Mouse (Mus musculus) lung, embryonic 14.5 days (tissue): ENCODE measurements around the gene Gria2. TPM values are rescaled to one million over a fixed set of nuclear protein-coding genes. Genes with fewer than 3 reads are reported as not detected.

Experiments
- ATAC-seq: fragments of 200-750 bp; cut with Nextera tagmentation; 2 replicates; pipeline ENCODE4 v1.8.0; 2017; ENCODE audit warnings: mild to moderate bottlenecking, moderate TSS enrichment, moderate library complexity; ENCODE audit not compliant: insufficient read depth
- DNase-seq: peaks from one replicate; pipeline ENCODE4 v3.0.0-alpha.2; 2015
- H3K27ac ChIP-seq: fragments of 300-500 bp; sonication (generic); 2 replicates; pipeline ENCODE4 v1.5.1; 2014; ENCODE audit warnings: low read depth, mild to moderate bottlenecking, moderate library complexity
- H3K27me3 ChIP-seq: fragments of 300-500 bp; sonication (generic); 2 replicates; pipeline ENCODE4 v1.6.1; 2014; ENCODE audit warnings: low read length, control low read depth; ENCODE audit not compliant: insufficient read depth
- H3K36me3 ChIP-seq: fragments of 300-500 bp; sonication (generic); 2 replicates; pipeline ENCODE4 v1.6.1; 2014; ENCODE audit warnings: control low read depth; ENCODE audit not compliant: insufficient read depth
- H3K4me1 ChIP-seq: fragments of 300-500 bp; sonication (generic); 2 replicates; pipeline ENCODE4 v1.6.1; 2014; ENCODE audit warnings: antibody characterized with exemption, control low read depth; ENCODE audit not compliant: insufficient read depth
- H3K4me2 ChIP-seq: fragments of 300-500 bp; sonication (generic); 2 replicates; pipeline ENCODE4 v1.6.1; 2014; ENCODE audit warnings: mild to moderate bottlenecking
- H3K4me3 ChIP-seq: fragments of 300-500 bp; sonication (generic); 2 replicates; pipeline ENCODE4 v1.5.1; 2014; ENCODE audit warnings: low read depth, low read length
- H3K9ac ChIP-seq: fragments of 300-500 bp; sonication (generic); 2 replicates; pipeline ENCODE4 v1.6.1; 2014
- H3K9me3 ChIP-seq: fragments of 300-500 bp; sonication (generic); 2 replicates; pipeline ENCODE4 v1.6.1; 2016; ENCODE audit warnings: low read depth, low read length, control low read depth
- CTCF ChIP-seq: IDR thresholded peaks from 2 replicates; pipeline ENCODE4 v1.5.1; 2016; ENCODE audit warnings: antibody characterized with exemption, low read depth
- WGBS: fragments of 180-500 bp; shearing (Covaris S2); extraction: QIAGEN DNeasy Blood & Tissue Kit; methylation state at CpG from one replicate; pipeline ENCODE4 v1.1.7; 2014; 5-methylcytosine and 5-hydroxymethylcytosine counted together
- microRNA-seq: library from miRNA; unstranded; fragments of <30 nt; microRNA quantifications from one replicate; pipeline ENCODE4, GENCODE M21; 2016; ENCODE audit warnings: borderline number of aligned reads
- polyA plus RNA-seq: library from polyadenylated mRNA; unstranded; fragments of >200 nt; fragmentation: Nextera tagmentation; extraction: Ambion mirVana; gene quantifications from 2 replicates; pipeline ENCODE4 v1.2.1, GENCODE M21; 2014

The Gria2 gene
- polyA plus RNA-seq, 1 experiment from 2014 or later: 0.17 TPM

DNA sequence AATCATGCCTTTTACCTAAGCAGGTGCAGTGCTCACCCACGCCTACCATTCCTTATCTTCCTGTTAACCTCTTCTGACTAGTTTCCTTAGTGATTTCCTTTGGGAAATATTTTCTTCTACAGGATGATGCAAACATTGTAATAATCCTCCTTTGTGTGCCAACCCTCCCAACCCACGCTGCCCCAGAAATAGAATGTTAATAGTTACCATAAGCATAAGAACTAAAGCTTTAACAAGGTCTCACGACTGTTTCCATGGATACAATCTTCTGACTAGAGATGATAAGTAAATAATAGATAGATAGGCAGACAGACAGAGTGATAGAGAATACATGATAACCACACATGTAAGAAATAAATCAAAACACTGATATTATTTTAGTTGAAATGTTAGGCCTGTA lies 140.8 kb downstream of the Gria2 start:
- Histone ChIP-seq H3K9me3 (no peaks in the 10 kb centered on the region), H3K27me3 (no peaks in the 10 kb centered on the region), H3K36me3 (no peaks in the 10 kb centered on the region), H3K4me2 (no peak overlapping the region), H3K27ac (no peak overlapping the region), H3K9ac (no peak overlapping the region), H3K4me3 (no peak overlapping the region), H3K4me1 (no peaks in the 10 kb centered on the region)
- TF ChIP-seq CTCF: no peak
- no peak for DNase-seq
- 50% methylated on average over 3 of the region's 3 CpGs for WGBS
- no peak for ATAC-seq

DNA sequence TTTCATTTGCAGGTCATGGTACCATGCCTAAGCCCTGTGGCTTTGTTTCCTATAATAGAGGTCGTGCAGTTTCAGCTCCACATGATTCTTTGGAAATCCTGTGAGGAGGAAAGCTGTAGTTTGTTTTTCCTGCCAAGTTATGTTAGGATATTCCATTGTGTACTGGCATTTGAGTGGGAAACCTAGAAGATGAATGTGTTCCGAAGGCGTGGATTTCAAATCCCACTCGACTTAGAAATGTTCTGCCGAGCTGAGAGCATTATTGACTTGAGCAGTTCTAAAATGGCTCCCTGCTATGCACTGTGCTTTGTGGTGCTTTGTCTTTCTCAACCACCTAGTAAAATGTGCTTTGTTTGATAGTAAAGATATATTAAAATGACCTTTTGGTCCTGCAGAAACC lies 150.4 kb downstream of the Gria2 start:
- H3K9me3 ChIP-seq: no peaks in the 10 kb centered on the region
- H3K9ac ChIP-seq: no peak overlapping the region
- no peak overlapping the region for H3K4me3 ChIP-seq
- TF ChIP-seq CTCF: no peak
- H3K36me3 ChIP-seq: no peaks in the 10 kb centered on the region
- no peaks in the 10 kb centered on the region for H3K27me3 ChIP-seq
- ATAC-seq (no peak), DNase-seq (no peak)
- WGBS: 53% methylated on average over 5 of the region's 5 CpGs
- H3K4me1 ChIP-seq: no peaks in the 10 kb centered on the region
- no peak overlapping the region for H3K4me2 ChIP-seq
- no peak overlapping the region for H3K27ac ChIP-seq

Small RNA genes lying within 50 kb of the gene (microRNA-seq; reads per million reads assigned to microRNA genes)
- gene Gm25749: not detected

Other genes starting within 250 kb of the Gria2 start
- 3.1 and 4.0 TPM in 2 replicates for gene Glrb, start 110.8 kb upstream of the Gria2 start, polyA plus RNA-seq
- 18.7 and 18.8 TPM in 2 replicates for gene Pdgfc, start 233.6 kb upstream of the Gria2 start, polyA plus RNA-seq